Mouse (Mus musculus) hindbrain, embryonic 12.5 days (tissue): ENCODE data around the gene Ano6. TPM values are rescaled to one million over a fixed set of nuclear protein-coding genes. Genes with fewer than 3 reads are reported as not detected.
A peak's percentile ranks its signal among the peaks of the same experiment; 100 is the strongest.

Experiments
- ATAC-seq: fragments of 200-750 bp; cut with Nextera tagmentation; 2 replicates; pipeline ENCODE4 v1.8.0; 2017; ENCODE audit warnings: moderate TSS enrichment; ENCODE audit not compliant: low FRiP score
- H3K27ac ChIP-seq: fragments of 300-500 bp; sonication (generic); 2 replicates; pipeline ENCODE4 v1.5.1; 2016; ENCODE audit warnings: mild to moderate bottlenecking
- H3K27me3 ChIP-seq: fragments of 300-500 bp; sonication (generic); 2 replicates; pipeline ENCODE4 v1.6.1; 2016; ENCODE audit warnings: mild to moderate bottlenecking
- H3K36me3 ChIP-seq: fragments of 300-500 bp; sonication (generic); 2 replicates; pipeline ENCODE4 v1.6.1; 2016; ENCODE audit warnings: mild to moderate bottlenecking
- H3K4me1 ChIP-seq: fragments of 300-500 bp; sonication (generic); 2 replicates; pipeline ENCODE4 v1.6.1; 2016
- H3K4me2 ChIP-seq: fragments of 300-500 bp; sonication (generic); replicated peaks from 2 replicates; pipeline ENCODE4 v1.6.1; 2016; ENCODE audit warnings: mild to moderate bottlenecking
- H3K4me3 ChIP-seq: fragments of 300-500 bp; sonication (generic); 2 replicates; pipeline ENCODE4 v1.5.1; 2016; ENCODE audit warnings: mild to moderate bottlenecking
- H3K9ac ChIP-seq: fragments of 300-500 bp; sonication (generic); 2 replicates; pipeline ENCODE4 v1.6.1; 2016; ENCODE audit warnings: mild to moderate bottlenecking, moderate library complexity
- H3K9me3 ChIP-seq: fragments of 300-500 bp; sonication (generic); replicated peaks from 2 replicates; pipeline ENCODE4 v1.6.1; 2016; ENCODE audit warnings: mild to moderate bottlenecking
- WGBS: fragments of 180-500 bp; shearing (Covaris S2); methylation state at CpG from one replicate; pipeline ENCODE4 v1.1.7; 2016; 5-methylcytosine and 5-hydroxymethylcytosine counted together
- polyA plus RNA-seq: library from polyadenylated mRNA; unstranded; fragments of >200 nt; fragmentation: Nextera tagmentation; extraction: Ambion mirVana; gene quantifications from 2 replicates; pipeline ENCODE4 v1.2.1, GENCODE M21; 2016

The Ano6 gene
- polyA plus RNA-seq, 1 experiment from 2014 or later = 40.7 TPM

DNA sequence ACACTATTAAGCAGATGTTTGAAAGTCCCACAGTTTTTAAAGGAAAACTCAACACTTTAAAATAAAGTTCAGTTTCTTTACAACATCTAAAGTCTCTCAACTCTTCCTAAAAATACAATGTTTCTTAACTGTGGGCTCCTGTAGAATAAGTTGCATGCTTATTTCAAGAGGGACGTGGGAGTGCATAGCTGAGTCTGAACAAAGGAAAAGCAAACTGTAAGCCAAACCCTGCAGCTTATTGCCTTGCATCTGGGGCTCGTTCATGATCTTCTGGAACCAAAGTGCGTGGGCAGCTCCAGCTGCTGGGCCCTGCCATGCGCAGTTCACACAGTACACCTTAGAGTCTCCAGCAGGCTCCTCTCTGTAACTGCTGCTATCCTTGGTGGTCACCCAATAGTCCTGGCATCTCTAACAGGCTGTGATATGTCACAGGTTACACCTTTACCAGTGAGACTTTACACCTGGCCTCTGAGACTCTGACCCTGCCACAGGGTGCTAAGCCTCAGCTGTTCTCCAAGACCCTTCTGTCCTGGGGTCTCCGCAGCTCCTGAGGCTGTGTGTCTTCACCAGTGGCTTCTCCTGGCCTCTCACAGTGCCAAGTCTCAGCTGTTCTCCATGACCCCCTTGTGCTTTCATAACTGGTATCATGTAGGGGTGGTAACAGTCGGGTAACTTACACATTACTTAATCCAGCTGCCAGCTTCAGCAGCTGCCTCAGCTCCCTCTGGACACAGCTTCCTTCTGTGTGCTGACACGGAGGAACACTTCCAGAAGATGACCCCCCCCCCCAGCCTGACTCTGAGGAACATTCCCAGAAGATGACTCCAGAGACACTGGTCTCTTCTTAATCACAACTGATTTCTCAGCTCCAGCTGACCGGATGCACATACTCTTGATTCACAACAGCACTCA, 66.3 kb downstream of the Ano6 start:
- Histone ChIP-seq H3K4me2 (no peak overlapping the region), H3K36me3 (no peaks in the 10 kb centered on the region), H3K4me3 (no peak overlapping the region), H3K27ac (no peak overlapping the region), H3K9me3 (no peaks in the 10 kb centered on the region), H3K9ac (no peak overlapping the region), H3K27me3 (no peaks in the 10 kb centered on the region), H3K4me1 (peaks cover 4% of the 10 kb centered on the region; the same call in 1 of the 2 replicates)
- 73% methylated on average over 8 of the region's 8 CpGs for WGBS
- no peak for ATAC-seq

DNA sequence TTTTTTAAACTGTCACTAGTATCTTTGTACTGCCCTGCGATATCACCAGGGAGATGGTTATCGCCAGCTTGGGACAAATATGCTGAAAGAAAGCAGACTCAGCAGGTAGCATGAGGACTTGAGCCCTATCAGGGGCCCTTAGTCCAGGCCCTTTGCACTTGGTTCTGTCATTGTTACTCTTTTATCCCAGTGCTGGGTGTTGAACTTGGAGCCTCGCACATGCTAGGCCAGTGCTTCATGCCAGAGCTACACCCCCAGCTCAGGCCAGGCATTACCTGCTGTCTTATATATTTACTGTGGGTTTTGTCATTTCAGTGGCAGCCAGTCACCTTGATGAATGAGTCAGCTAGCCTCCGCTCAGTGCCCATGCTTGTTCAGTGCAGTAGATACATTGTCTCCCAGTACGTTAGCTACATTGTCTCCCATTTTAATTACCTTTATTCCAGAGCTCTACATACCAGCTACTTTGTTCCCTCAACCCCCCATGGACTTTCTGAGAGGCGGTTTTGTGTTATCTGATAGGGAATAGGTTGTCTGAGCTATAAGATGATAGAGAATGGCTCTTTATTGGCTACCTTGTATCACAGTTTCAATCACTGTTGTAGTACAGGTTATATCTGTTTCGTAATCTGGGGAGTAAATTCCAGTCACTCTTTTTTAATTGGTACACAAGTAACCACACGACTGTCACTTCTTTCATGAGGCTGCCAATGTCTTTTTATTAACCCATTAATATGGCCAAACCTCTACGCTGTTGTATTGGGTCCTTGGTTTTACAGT, 68.4 kb downstream of the Ano6 start:
- no peak for ATAC-seq
- H3K27ac ChIP-seq = no peak overlapping the region
- WGBS = 75% methylated on average over 9 of the region's 9 CpGs

DNA sequence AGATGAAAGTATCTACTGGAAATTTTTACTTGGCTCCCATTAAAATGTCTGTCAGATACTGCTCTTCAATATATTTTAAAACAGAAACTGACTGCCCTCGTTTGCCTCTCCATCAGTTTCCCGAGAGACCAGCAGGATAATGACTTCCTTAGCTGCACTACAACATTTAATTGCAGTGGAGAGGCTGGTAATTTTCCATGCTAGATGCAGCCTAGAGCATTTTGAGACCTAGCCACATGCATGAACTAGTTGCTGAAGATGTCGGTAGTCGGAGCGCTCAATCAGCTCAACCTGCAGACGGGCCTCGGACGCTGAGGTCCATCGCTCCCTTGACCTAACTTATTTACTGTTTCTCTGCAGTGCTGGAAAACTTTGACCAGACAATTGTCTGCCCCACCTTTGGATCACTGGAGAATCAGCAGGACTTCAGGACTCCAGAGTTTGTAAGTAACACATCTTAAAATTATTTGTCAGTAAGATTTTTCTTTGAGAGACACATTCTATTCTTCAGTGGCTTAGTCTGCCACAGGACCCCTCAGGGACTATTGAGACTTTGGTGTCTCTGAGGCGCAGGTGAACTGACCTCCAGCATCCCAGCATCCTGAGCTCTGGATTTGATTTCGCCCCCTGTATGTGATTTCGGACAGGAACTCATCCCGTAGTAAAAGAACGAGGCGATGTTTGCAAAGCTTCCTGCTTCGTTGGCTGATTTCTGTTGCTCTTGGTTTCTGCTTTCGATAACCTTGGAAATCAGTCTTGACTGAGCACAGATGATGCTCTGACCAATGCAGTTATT, 73.4 kb downstream of the Ano6 start:
- WGBS = 84% methylated on average over 17 of the region's 17 CpGs
- peaks cover 2% of the 10 kb centered on the region; the same call in 1 of the 2 replicates for H3K4me1 ChIP-seq
- H3K36me3 ChIP-seq = 0 out of 2 replicates have a peak, but pooled peaks cover 3% of the 10 kb centered on the region
- no peak overlapping the region for H3K4me3 ChIP-seq
- no peak overlapping the region for H3K4me2 ChIP-seq
- H3K9me3 ChIP-seq = no peaks in the 10 kb centered on the region
- ATAC-seq = no peak
- 0 out of 2 replicates have a peak overlapping the region, but pooled peaks have one; percentile 4 for H3K27ac ChIP-seq
- no peak overlapping the region for H3K9ac ChIP-seq
- H3K27me3 ChIP-seq = no peaks in the 10 kb centered on the region

More for the DNA sequence above, 68.4 kb downstream of the Ano6 start:
- Histone ChIP-seq H3K36me3 (no peaks in the 10 kb centered on the region), H3K4me2 (no peak overlapping the region), H3K4me3 (no peak overlapping the region), H3K27me3 (no peaks in the 10 kb centered on the region), H3K9me3 (no peaks in the 10 kb centered on the region), H3K9ac (no peak overlapping the region), H3K4me1 (peaks cover 7% of the 10 kb centered on the region)

DNA sequence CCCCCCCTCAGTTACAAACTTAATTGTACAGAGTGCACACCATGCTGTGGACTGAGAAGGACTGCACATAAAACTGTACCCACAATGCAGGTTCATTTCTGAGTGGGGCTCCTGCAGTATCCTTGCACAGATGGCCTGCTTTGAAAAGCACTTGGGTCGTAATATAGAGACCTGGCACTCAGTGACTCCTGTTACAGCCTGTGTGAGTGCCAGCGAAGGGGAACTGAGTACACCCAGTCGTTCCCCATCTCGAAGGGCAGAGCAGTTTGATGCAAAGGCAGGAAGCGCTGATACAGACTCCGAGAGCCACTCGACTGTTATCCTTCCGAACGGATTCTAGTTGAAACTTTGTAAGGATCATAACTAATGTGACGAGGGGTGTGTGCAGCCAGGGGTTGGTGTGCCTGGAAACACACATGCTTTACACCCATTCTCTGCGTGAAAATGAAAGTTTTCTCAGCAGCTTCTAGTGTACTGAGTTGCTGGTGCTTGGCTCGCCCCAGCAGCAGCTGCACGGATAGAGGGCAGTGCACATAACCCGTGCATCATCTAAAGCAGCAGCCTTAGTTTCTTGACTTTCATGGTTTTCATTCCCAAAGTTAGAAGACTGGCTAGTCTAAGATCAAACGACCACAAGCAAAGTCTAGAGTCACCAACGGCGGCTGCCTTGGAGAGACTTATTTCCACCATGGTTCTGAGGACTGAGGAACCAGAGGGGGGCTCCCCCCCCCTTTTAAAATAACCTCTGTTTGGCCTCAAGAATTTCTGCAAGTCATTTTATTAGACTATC, 74.9 kb downstream of the Ano6 start:
- no peak overlapping the region for H3K27ac ChIP-seq
- H3K36me3 ChIP-seq = 0 out of 2 replicates have a peak, but pooled peaks cover 3% of the 10 kb centered on the region
- H3K4me2 ChIP-seq = no peak overlapping the region
- H3K9ac ChIP-seq = no peak overlapping the region
- no peaks in the 10 kb centered on the region for H3K27me3 ChIP-seq
- 93% methylated on average over 17 of the region's 17 CpGs for WGBS
- H3K4me1 ChIP-seq = peaks cover 2% of the 10 kb centered on the region; the same call in 1 of the 2 replicates
- no peak overlapping the region for H3K4me3 ChIP-seq
- no peak for ATAC-seq
- no peaks in the 10 kb centered on the region for H3K9me3 ChIP-seq

DNA sequence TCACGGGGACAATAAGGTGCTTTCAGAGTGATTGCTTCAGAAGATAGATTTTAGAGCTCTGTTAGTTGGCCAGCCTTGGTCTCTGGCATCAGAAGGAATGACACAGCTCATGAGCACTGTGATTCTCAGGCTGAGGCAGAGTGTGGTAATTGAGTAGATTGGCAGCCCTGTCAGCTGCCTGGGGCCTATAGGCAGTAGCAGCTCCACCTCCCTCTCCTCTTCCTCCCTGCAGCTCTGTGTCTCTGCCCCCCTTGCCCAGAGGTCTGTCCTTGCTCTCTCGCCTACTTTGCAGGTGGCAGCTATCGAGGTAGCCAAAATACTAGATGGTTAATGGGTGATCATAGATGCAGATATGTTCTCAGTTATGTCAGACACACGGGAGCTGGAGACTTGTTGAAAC, 77.5 kb downstream of the Ano6 start:
- H3K4me3 ChIP-seq = no peak overlapping the region
- WGBS = 94% methylated on average over 4 of the region's 4 CpGs
- H3K27me3 ChIP-seq = no peaks in the 10 kb centered on the region

DNA sequence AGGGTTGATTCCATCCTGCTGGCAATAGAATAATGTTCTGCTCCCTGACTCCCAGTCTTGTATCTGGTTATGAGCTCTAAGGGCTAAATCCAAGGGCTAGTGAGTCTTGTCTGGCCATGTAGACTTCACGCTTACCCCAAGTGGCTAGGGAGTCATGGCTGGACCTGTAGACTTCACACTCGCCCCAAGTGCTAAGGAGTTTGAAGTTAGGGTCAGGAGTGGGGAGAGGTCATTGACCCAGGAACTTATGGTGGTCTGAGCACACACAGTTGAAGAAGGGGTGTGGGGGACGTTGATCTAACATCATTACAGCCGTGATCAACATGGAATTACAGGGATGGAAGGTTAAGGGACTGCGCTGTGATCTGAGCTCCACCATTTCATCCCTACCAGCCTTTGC, 79.0 kb downstream of the Ano6 start:
- Histone ChIP-seq H3K4me2 (no peak overlapping the region), H3K9ac (no peak overlapping the region), H3K9me3 (no peaks in the 10 kb centered on the region), H3K27me3 (no peaks in the 10 kb centered on the region), H3K4me3 (no peak overlapping the region), H3K4me1 (no peaks in the 10 kb centered on the region), H3K27ac (no peak overlapping the region), H3K36me3 (0 out of 2 replicates have a peak, but pooled peaks cover 3% of the 10 kb centered on the region)
- ATAC-seq = no peak
- 92% methylated on average over 5 of the region's 5 CpGs for WGBS

More for the DNA sequence above, 77.5 kb downstream of the Ano6 start:
- Histone ChIP-seq H3K9me3 (no peaks in the 10 kb centered on the region), H3K27ac (no peak overlapping the region), H3K4me2 (no peak overlapping the region), H3K9ac (no peak overlapping the region), H3K4me1 (peaks cover 2% of the 10 kb centered on the region; the same call in 1 of the 2 replicates), H3K36me3 (0 out of 2 replicates have a peak, but pooled peaks cover 3% of the 10 kb centered on the region)
- ATAC-seq = no peak

DNA sequence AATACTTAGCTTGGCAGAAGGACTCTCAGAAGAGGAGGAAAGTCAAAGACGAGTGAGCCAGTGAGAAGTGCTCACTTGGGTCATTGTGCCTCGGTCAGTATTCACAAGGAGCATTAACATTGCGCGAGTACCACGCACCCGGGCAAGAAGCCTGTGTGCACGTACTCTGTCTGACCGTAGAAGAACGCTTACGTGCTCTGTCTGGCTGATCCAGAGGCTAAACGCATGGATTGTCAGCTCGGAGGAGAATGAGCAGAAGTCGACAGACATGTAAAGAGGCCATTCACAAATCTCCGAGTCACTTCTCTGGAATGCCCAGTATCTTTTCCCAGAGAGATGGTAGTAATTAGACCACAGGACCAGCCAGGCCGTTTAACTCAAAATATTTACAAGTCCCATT, 81.0 kb downstream of the Ano6 start:
- Histone ChIP-seq H3K27me3 (no peaks in the 10 kb centered on the region), H3K4me2 (no peak overlapping the region), H3K27ac (no peak overlapping the region), H3K36me3 (no peaks in the 10 kb centered on the region), H3K4me3 (no peak overlapping the region), H3K4me1 (no peaks in the 10 kb centered on the region), H3K9me3 (no peaks in the 10 kb centered on the region), H3K9ac (no peak overlapping the region)
- ATAC-seq = no peak
- 86% methylated on average over 15 of the region's 15 CpGs for WGBS

DNA sequence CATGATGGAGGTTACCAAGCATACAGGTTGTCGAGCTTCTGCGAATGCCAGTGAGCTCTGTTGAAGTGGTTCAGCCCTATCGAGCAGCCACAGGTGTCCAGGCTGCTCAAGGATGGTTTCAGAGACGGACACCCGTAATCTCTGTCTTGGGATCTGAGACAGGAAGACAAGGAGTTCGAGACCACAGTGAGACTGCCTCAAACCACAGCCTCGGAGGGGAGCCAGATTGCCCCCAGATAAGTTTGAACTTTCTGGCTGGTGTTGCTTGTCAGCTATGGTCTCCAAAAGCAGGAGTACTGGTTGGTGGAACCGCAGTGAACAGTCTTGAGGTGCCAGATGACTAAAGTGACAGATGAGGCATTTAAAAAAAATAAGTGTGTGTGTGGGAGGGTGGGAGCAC, 81.8 kb downstream of the Ano6 start:
- H3K4me1 ChIP-seq = no peaks in the 10 kb centered on the region
- H3K4me2 ChIP-seq = no peak overlapping the region
- H3K27ac ChIP-seq = no peak overlapping the region
- H3K36me3 ChIP-seq = no peaks in the 10 kb centered on the region
- H3K9ac ChIP-seq = no peak overlapping the region
- no peaks in the 10 kb centered on the region for H3K27me3 ChIP-seq
- H3K9me3 ChIP-seq = no peaks in the 10 kb centered on the region
- 86% methylated on average over 8 of the region's 8 CpGs for WGBS
- ATAC-seq = no peak
- no peak overlapping the region for H3K4me3 ChIP-seq

DNA sequence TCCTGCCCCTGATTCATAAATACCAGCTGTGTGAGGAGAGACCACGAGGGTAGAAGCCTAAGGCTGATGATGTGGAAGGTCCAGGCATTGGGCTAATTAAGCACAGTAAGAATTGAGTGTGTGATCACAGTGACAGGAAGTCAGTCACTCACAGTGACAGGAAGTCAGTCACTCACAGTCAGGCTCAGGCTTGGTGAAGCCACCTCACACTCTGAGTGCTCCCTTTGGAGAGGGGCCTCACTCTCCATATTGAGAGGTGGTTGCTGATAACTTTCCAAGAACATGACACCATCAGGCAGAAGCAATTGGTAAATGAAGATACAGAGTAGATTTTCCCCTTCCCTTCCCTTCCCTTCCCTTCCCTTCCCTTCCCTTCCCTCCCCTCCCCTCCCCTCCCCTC, 82.6 kb downstream of the Ano6 start:
- no peak overlapping the region for H3K9ac ChIP-seq
- no peaks in the 10 kb centered on the region for H3K27me3 ChIP-seq
- H3K4me2 ChIP-seq = no peak overlapping the region
- no peaks in the 10 kb centered on the region for H3K9me3 ChIP-seq
- no peak overlapping the region for H3K4me3 ChIP-seq
- WGBS = 80% methylated on average over 1 of the region's 1 CpGs
- no peaks in the 10 kb centered on the region for H3K4me1 ChIP-seq
- H3K36me3 ChIP-seq = no peaks in the 10 kb centered on the region
- ATAC-seq = no peak
- H3K27ac ChIP-seq = no peak overlapping the region

DNA sequence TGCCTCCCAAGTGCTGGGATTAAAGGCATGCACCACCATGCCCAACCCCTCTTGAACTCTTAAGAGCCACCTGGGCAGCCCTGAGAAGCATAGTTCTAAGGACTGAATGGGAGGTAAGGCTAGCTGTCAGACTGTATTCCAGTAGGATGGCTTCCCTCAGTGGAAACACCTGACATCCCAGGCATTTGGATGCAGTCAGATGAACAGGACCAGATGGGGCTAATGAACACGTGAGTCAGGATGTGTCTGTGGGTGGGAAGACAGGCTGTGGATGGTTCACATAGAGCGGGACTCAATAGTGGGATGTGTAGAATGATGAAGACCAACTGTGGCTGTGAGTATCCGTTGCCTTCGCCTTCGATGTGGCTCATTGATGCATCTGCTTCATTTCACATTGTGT, 83.6 kb downstream of the Ano6 start:
- no peaks in the 10 kb centered on the region for H3K27me3 ChIP-seq
- no peak overlapping the region for H3K27ac ChIP-seq
- ATAC-seq = no peak
- no peaks in the 10 kb centered on the region for H3K4me1 ChIP-seq
- no peaks in the 10 kb centered on the region for H3K36me3 ChIP-seq
- no peak overlapping the region for H3K9ac ChIP-seq
- H3K4me3 ChIP-seq = no peak overlapping the region
- WGBS = 89% methylated on average over 5 of the region's 5 CpGs
- no peak overlapping the region for H3K4me2 ChIP-seq
- H3K9me3 ChIP-seq = no peaks in the 10 kb centered on the region

DNA sequence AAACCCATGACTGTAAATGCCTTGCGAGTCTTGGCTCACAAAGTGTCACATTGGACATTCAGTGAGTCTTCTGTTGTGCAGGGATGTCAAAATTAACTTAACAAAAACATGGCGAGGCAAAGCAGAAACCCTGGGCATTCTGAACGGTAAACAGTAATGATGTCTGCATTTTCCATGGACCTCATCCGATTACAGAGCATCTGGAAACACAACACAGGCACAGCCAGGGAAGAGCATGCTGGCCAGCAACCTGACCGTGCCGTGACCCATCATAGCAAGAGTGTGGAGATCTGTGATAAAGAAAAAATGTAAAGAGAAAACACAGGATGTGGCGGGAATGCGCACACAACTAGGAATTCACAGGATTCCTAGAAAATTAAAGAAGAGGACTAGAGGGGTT, 84.1 kb downstream of the Ano6 start:
- no peak overlapping the region for H3K4me2 ChIP-seq
- no peak overlapping the region for H3K9ac ChIP-seq
- H3K27ac ChIP-seq = no peak overlapping the region
- no peak for ATAC-seq
- 83% methylated on average over 8 of the region's 8 CpGs for WGBS
- H3K4me3 ChIP-seq = no peak overlapping the region
- no peaks in the 10 kb centered on the region for H3K4me1 ChIP-seq
- H3K9me3 ChIP-seq = no peaks in the 10 kb centered on the region
- H3K27me3 ChIP-seq = no peaks in the 10 kb centered on the region
- no peaks in the 10 kb centered on the region for H3K36me3 ChIP-seq
